Mouse (Mus musculus) lung, postnatal 0 days (tissue): Measurements from ENCODE around the gene Ada.

ENCODE experiments used
- CTCF ChIP-seq: IDR thresholded peaks from 2 replicates; pipeline ENCODE4 v1.5.1; 2016; ENCODE audit warnings: antibody characterized with exemption, mild to moderate bottlenecking
- EP300 ChIP-seq: IDR thresholded peaks from 2 replicates; pipeline ENCODE4 v1.6.1; 2016; ENCODE audit warnings: antibody characterized with exemption, mild to moderate bottlenecking, control low read depth

GRCm38 (mm10) chr2:163787709-163788108, 37.7 kb upstream of the Ada start:
- TF ChIP-seq EP300 = no peak
- peak; percentile 86 for TF ChIP-seq CTCF
